Mouse (Mus musculus): Measurements from ENCODE around the gene Gpr68.

Gene Gpr68

GRCm38 (mm10) chr12:100831629-100832325 is 76.2 kb downstream of the Gpr68 start:
- no peak for ATAC-seq (ENCODE audit: low TSS enrichment)

GRCm38 (mm10) chr12:100831021-100831420 is 77.0 kb downstream of the Gpr68 start:
- no peak for ATAC-seq (ENCODE audit: low TSS enrichment)
